Mouse (Mus musculus) brain, embryonic 14.5 days (tissue): ENCODE measurements around the gene Fbln2.

ENCODE experiments used
- CTCF ChIP-seq: fragments of 200-500 bp; IDR thresholded peaks from 2 replicates; pipeline ENCODE4 v1.5.1; 2012; ENCODE audit warnings: inconsistent platforms, mild to moderate bottlenecking, moderate library complexity, borderline replicate concordance; ENCODE audit not compliant: insufficient read depth, insufficient read length; ENCODE audit errors: extremely low read depth
- POLR2A ChIP-seq: fragments of 200-500 bp; IDR thresholded peaks from 2 replicates; pipeline ENCODE4 v1.6.1; 2012; ENCODE audit warnings: mild to moderate bottlenecking, inconsistent platforms, borderline replicate concordance; ENCODE audit not compliant: poor library complexity, insufficient read depth, insufficient read length, severe bottlenecking; ENCODE audit errors: extremely low read depth

GRCm38 (mm10) chr6:91185502-91185901 lies 26.8 kb upstream of the Fbln2 start:
- no peak for TF ChIP-seq CTCF
- no peak for TF ChIP-seq POLR2A
